Mouse (Mus musculus) midbrain, embryonic 13.5 days (tissue): Measurements from ENCODE around the gene Serinc3. TPM values are rescaled to one million over a fixed set of nuclear protein-coding genes. Genes with fewer than 3 reads are reported as not detected.
"Not testable (repeated sequence)": the region's sequence is repeated elsewhere in the genome, so short reads cannot be mapped to it uniquely, and the experiment has no call there.

Source experiments
- ATAC-seq: fragments of 200-750 bp; cut with Nextera tagmentation; 2 replicates; pipeline ENCODE4 v1.8.0; 2017; ENCODE audit warnings: mild to moderate bottlenecking, moderate TSS enrichment, moderate library complexity
- H3K27ac ChIP-seq: fragments of 300-500 bp; sonication (generic); 2 replicates; pipeline ENCODE4 v1.5.1; 2015; ENCODE audit warnings: inconsistent platforms, mild to moderate bottlenecking, moderate library complexity
- H3K27me3 ChIP-seq: fragments of 300-500 bp; sonication (generic); 2 replicates; pipeline ENCODE4 v1.6.1; 2015; ENCODE audit warnings: mild to moderate bottlenecking, inconsistent platforms
- H3K36me3 ChIP-seq: fragments of 300-500 bp; sonication (generic); 2 replicates; pipeline ENCODE4 v1.6.1; 2015; ENCODE audit warnings: mild to moderate bottlenecking, inconsistent platforms
- H3K4me1 ChIP-seq: fragments of 300-500 bp; sonication (generic); replicated peaks from 2 replicates; pipeline ENCODE4 v1.6.1; 2015; ENCODE audit warnings: inconsistent platforms
- H3K4me2 ChIP-seq: fragments of 300-500 bp; sonication (generic); replicated peaks from 2 replicates; pipeline ENCODE4 v1.6.1; 2015; ENCODE audit warnings: moderate library complexity, mild to moderate bottlenecking, inconsistent platforms
- H3K4me3 ChIP-seq: fragments of 300-500 bp; sonication (generic); replicated peaks from 2 replicates; pipeline ENCODE4 v1.5.1; 2015; ENCODE audit warnings: mild to moderate bottlenecking, inconsistent platforms
- H3K9ac ChIP-seq: fragments of 300-500 bp; sonication (generic); replicated peaks from 2 replicates; pipeline ENCODE4 v1.6.1; 2015; ENCODE audit warnings: mild to moderate bottlenecking, inconsistent platforms
- H3K9me3 ChIP-seq: fragments of 300-500 bp; sonication (generic); 2 replicates; pipeline ENCODE4 v1.6.1; 2016; ENCODE audit warnings: mild to moderate bottlenecking, inconsistent platforms
- WGBS: fragments of 180-500 bp; shearing (Covaris S2); methylation state at CpG from one replicate; pipeline ENCODE4 v1.1.7; 2015; 5-methylcytosine and 5-hydroxymethylcytosine counted together
- polyA plus RNA-seq: library from polyadenylated mRNA; unstranded; fragments of >200 nt; fragmentation: Nextera tagmentation; extraction: Ambion mirVana; gene quantifications from 2 replicates; pipeline ENCODE4 v1.2.1, GENCODE M21; 2015

Gene Serinc3
- polyA plus RNA-seq, 1 experiment from 2014 or later: 31.7 TPM

DNA sequence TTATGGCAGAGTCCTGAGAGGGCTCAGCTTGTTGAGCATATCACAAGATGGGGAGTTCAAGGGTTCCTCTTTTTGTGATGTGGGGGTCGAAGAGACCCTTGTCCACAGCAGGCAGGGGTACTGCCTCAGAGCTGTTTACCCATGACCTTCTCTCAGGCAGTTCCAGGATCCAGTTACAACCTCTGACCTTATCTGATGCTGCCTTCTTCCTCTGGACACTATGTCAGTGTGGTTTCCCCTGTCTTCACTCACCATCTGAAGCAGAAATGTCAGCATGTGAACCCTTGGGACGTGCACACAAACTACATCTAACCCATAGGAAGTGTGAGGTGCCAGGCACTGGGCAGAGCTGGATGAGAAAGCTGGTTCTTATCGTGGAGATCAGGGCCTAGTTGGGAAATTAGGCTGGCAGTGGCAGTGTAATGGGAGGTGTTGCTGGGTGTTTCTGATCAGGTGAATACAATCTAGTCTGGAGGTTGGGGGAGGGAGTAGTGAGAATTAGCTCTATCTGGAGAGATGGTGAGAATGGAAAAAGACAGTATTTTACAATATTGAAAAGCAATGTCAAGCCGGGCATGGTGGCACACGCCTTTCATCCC lies 15.3 kb upstream of the Serinc3 start:
- H3K9me3 ChIP-seq: no peaks in the 10 kb centered on the region
- WGBS: 88% methylated on average over 5 of the region's 5 CpGs

DNA sequence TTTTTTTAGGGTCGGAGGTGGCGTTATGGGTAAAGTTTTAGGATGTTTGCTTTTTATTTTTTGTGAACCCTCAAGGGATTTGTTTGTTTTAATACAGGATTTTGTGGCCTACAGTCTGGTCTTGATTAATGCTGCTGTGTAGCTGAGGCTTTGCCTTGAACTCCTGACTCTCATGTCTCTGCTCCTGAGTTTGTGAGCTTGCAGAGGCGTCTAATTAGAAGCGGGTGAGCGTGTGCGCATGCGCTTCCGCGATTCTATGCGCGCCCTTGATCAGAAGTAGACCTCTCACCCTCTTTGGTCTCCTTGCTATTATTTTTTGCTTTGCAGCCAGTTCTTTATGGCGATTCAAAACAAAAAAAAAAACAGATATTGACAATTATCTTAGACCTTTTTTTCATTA lies 14.5 kb upstream of the Serinc3 start:
- 80% methylated on average over 12 of the region's 12 CpGs for WGBS
- peak overlapping the region; percentile 86 for H3K9ac ChIP-seq
- ATAC-seq: no peak

More for the DNA sequence above, 15.3 kb upstream of the Serinc3 start:
- Histone ChIP-seq H3K4me3 (no peak overlapping the region), H3K27ac (no peak overlapping the region), H3K36me3 (no peaks in the 10 kb centered on the region), H3K4me1 (peaks cover 31% of the 10 kb centered on the region), H3K4me2 (no peak overlapping the region), H3K27me3 (no peaks in the 10 kb centered on the region), H3K9ac (no peak overlapping the region)
- ATAC-seq: no peak

DNA sequence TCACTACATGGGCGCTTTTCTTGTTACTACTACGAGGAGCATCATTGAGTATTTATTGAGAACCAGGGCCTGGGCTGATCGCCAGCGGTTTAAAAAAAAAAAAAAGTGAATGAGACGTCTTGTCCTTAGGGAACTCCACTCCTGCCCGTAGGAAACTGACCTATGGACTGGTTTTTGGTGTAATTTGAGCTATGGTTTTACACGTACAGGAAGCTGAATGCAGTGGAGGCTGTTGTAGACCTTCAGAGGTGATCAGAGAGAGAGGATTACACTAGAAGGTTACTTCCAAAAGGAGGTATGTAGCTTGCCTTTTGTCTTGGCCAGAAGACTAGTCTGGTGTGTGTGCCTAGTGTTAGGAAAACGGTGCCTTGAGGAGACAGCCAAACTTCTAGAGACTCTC lies 14.0 kb upstream of the Serinc3 start:
- no peak for ATAC-seq

More for the DNA sequence above, 14.5 kb upstream of the Serinc3 start:
- peaks cover 31% of the 10 kb centered on the region for H3K4me1 ChIP-seq
- peak overlapping the region; percentile 82 for H3K4me3 ChIP-seq
- H3K27me3 ChIP-seq: no peaks in the 10 kb centered on the region
- H3K9me3 ChIP-seq: no peaks in the 10 kb centered on the region
- H3K36me3 ChIP-seq: no peaks in the 10 kb centered on the region
- peak overlapping the region; percentile 66 for H3K4me2 ChIP-seq
- no peak overlapping the region for H3K27ac ChIP-seq

DNA sequence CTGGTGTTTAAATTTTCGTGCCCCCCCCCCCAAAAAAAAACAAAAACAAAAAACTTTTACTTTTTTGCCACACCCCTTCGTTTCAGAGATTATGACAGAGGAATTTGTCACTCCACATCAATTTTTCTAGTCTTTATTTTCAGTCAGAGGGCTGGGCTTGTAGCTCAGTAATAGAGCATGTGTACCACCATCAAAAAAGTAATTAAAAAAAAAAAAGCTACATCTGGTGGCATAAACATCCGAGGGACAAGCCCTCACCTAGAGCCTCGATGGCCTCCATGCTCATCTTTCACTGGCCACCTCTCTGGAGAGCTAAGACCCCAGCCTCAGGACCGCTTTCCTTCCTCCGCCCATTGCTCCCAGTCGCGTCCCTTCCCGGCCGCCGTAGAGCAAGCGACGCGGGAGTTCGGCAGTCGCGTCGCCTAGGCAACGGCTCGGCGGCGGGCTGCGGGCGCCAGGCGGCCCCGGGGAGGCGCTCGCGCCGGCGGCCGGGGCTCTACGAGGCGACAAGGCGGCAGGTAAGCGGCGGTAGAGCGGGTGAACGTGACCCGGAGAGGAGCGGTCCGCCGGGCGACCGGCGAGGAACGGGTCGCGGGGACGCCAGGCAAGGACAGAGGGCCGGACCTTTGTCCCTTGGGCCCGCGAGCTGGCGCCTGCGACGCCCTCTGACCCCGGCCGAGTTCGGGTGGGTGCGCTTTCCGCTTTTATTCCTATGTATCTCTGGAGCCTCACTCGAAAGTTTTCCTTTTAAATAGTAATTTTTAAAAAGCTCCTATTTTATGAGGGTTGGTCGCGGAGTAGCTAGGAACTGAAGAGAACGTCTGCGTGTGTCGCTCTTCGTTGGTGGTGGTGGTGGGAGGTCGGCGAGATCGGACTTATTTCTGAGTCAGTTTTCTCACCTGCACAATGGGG lies 13.3 kb upstream of the Serinc3 start, which contains the start of gene Pkig:
TSS of gene Pkig (plus strand) at position 412 of the 912 bp plus-strand sequence.
- Histone ChIP-seq H3K9me3 (no peaks in the 10 kb centered on the region), H3K4me3 (peak within 1 kb of the TSS; percentile 82), H3K4me2 (peak within 1 kb of the TSS; percentile 66), H3K36me3 (no peaks in the 10 kb centered on the region), H3K9ac (peak within 1 kb of the TSS; percentile 86), H3K27me3 (no peaks in the 10 kb centered on the region), H3K27ac (peak within 1 kb of the TSS; percentile 79), H3K4me1 (peaks cover 31% of the 10 kb centered on the region)
- under 1% methylated on average over 71 of the region's 71 CpGs for WGBS
- ATAC-seq: peak; percentile 92

More for the DNA sequence above, 14.0 kb upstream of the Serinc3 start:
- Histone ChIP-seq H3K27me3 (no peaks in the 10 kb centered on the region), H3K4me1 (peaks cover 31% of the 10 kb centered on the region), H3K4me3 (peak overlapping the region; percentile 82), H3K9ac (peak overlapping the region; percentile 86), H3K9me3 (no peaks in the 10 kb centered on the region), H3K36me3 (no peaks in the 10 kb centered on the region), H3K27ac (no peak overlapping the region), H3K4me2 (peak overlapping the region; percentile 66)
- 1% methylated on average over 8 of the region's 8 CpGs for WGBS

DNA sequence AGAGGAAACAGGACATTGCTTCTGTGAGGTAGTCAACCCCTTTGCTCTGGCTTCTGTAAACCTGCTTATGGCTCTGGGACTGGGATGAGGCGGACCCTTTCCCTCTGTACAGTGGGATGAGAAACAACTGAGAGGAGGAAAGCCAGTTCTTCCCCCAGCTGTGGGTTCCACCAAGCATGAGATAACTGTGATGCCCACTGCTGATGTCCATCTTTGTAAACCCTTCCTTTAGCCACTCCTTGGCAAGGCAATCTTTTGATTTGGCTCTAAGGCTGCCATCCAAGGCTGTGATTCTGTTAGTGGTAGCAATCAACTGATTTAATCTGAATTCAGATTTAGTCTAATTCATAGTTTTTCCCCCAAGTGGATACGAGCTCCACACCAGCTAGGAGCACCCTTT lies 12.6 kb upstream of the Serinc3 start:
- H3K4me1 ChIP-seq: peaks cover 31% of the 10 kb centered on the region
- 84% methylated on average over 2 of the region's 2 CpGs for WGBS
- no peak overlapping the region for H3K4me3 ChIP-seq
- ATAC-seq: no peak
- no peak overlapping the region; the same call in 1 of the 2 replicates for H3K4me2 ChIP-seq
- H3K27ac ChIP-seq: no peak overlapping the region
- H3K9ac ChIP-seq: no peak overlapping the region
- H3K9me3 ChIP-seq: no peaks in the 10 kb centered on the region
- no peaks in the 10 kb centered on the region for H3K36me3 ChIP-seq
- no peaks in the 10 kb centered on the region for H3K27me3 ChIP-seq

DNA sequence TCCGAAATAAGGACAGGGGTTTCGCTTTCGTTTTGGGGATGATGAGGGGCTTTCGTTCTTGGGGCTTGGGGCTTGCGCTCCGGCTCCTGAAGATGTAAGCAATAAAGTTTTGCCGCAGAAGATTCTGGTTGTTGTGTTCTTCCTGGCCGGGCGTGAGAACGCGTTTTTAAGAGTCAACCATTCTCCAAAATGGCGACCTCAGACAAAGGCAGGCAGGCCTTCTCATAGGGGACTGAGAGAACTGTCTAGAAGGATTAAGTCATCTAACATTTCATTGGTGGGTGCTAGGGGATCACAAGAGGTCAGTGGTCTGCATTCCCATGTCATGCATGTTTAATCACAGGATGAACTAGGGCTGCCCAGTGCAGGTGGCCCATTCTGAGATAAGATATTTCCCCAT lies 10.8 kb upstream of the Serinc3 start:
- not testable (repeated sequence) for H3K36me3 ChIP-seq
- WGBS: 99% methylated on average over 9 of the region's 12 CpGs

DNA sequence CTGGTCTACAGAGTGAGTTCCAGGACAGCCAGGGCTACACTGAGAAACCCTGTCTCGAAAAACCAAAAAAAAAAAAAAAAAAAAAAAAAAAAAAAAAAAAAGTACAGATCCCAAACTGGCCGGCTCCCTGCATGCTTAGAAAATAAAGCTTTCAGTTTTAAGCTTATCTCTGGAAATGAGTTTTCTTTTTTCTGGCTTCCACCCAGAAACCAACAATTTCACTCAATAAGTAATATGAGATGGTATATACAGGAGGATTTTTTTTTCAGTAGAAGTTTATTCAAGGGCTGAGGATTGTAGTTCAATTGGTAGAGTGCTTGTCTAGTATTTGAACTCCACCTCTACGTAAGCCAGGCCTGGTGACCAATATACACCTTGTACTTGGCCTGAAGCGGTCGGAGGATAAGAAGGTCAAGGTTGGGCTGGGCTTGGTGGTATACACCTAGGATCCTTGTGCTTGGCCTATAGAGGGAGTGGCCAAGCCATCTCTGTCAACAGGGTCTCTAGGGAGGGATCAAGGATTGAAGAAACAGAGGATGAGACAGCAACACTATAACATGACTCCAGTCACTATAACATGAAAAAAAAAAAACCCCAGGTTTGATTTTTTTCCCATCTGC lies 1.6 kb upstream of the Serinc3 start:
- H3K4me3 ChIP-seq: no peak overlapping the region
- H3K4me1 ChIP-seq: peaks cover 27% of the 10 kb centered on the region
- no peak overlapping the region for H3K9ac ChIP-seq
- no peaks in the 10 kb centered on the region for H3K36me3 ChIP-seq
- 93% methylated on average over 5 of the region's 5 CpGs for WGBS
- ATAC-seq: no peak
- H3K9me3 ChIP-seq: peaks cover 8% of the 10 kb centered on the region; the same call in 1 of the 2 replicates
- H3K4me2 ChIP-seq: no peak overlapping the region
- no peak overlapping the region for H3K27ac ChIP-seq
- no peaks in the 10 kb centered on the region for H3K27me3 ChIP-seq

More for the DNA sequence above, 10.8 kb upstream of the Serinc3 start:
- not testable (repeated sequence) for H3K9ac ChIP-seq, H3K4me2 ChIP-seq, H3K27ac ChIP-seq, ATAC-seq, H3K27me3 ChIP-seq, H3K4me3 ChIP-seq, H3K9me3 ChIP-seq
- H3K4me1 ChIP-seq: peaks cover 19% of the 10 kb centered on the region

DNA sequence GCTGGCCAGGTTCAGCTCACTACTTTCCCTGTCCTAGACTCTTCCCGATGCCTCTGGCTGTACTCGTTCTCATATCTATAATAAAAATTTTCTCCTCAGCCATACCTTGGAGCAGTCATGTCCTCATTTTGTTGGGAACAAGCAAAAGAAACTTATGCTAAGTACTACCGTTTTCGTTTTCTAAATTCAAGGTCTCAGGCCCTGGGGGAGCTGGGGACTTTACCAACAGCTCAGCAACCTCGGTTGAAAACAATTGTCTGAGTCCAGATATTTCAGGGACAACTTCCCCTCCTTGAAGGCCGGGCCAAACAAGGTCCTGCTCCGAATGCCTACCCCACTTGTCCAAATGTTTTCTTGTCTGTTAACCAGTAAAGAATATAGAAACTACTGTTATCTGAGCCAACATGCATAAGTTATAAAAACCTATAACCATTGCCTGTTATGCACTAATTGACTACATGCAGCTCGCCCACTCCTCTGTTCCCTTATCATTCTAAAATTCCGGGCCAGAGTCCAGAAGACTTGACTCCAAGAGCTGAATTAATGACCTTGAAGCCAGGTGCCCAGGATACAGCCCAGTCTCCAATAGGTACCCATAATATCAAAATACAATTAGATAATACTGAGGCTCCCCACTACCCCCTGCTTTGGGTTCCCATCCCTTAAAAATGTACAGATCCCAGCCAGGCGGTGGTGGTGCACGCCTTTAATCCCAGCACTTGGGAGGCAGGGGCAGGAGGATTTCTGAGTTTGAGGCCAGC lies 949 bp upstream of the Serinc3 start:
- H3K36me3 ChIP-seq: no peaks in the 10 kb centered on the region
- peaks cover 30% of the 10 kb centered on the region for H3K4me1 ChIP-seq
- 83% methylated on average over 11 of the region's 11 CpGs for WGBS
- H3K4me2 ChIP-seq: no peak overlapping the region
- H3K27ac ChIP-seq: 0 out of 2 replicates have a peak overlapping the region, but pooled peaks have one; percentile 98
- ATAC-seq: no peak
- H3K9me3 ChIP-seq: peaks cover 8% of the 10 kb centered on the region; the same call in 1 of the 2 replicates
- no peak overlapping the region for H3K4me3 ChIP-seq
- H3K9ac ChIP-seq: no peak overlapping the region
- no peaks in the 10 kb centered on the region for H3K27me3 ChIP-seq

DNA sequence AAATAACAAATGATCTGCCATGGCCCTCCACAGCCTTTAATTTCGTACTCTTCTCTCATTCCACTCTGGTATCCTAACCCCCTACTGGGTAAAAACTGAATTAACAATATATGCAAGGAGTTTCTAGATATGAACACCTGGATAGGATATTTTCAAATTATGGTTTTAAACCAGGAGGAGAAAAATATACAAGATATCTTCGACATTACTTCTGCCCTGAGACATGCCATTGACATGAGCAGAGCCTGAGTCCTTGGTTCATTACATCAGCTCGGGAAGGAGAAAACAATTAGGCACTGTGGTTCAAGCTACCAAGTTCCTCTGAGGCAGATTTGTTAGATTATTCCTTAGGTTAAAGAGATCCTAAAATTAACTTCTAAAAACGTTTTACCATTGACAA lies 884 bp downstream of the Serinc3 start:
- Histone ChIP-seq H3K4me1 (peaks cover 45% of the 10 kb centered on the region), H3K4me3 (peak overlapping the region; percentile 83), H3K9me3 (no peaks in the 10 kb centered on the region), H3K36me3 (0 out of 2 replicates have a peak, but pooled peaks cover 3% of the 10 kb centered on the region), H3K27ac (peak overlapping the region; percentile 98), H3K4me2 (peak overlapping the region; percentile 57), H3K27me3 (no peaks in the 10 kb centered on the region), H3K9ac (peak overlapping the region; percentile 86)
- WGBS: 12% methylated on average over 4 of the region's 4 CpGs
- ATAC-seq: no peak

DNA sequence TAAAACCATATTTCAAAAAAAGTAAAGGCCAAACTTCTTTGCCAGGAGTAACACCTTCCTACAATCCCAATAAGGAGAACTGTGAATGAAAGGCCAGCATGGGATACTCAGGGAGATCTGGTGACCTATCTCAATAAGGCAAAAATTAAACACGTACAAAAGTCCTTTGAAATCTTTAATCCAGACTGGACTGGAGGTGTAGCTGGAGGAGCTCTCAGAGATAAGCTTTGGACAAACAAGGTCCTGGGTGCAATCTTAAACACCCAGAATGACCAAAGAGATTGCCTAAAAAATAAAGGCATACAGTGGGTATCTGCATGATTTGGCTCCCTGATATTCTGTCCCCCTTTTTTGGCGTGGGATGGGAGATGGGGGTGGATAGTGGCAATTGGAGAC lies 1.4 kb downstream of the Serinc3 start:
- peak overlapping the region; percentile 57 for H3K4me2 ChIP-seq
- H3K27me3 ChIP-seq: no peaks in the 10 kb centered on the region
- H3K9me3 ChIP-seq: no peaks in the 10 kb centered on the region
- no peak for ATAC-seq
- H3K4me1 ChIP-seq: peaks cover 45% of the 10 kb centered on the region
- H3K4me3 ChIP-seq: peak overlapping the region; percentile 83
- 84% methylated on average over 2 of the region's 2 CpGs for WGBS
- peak overlapping the region; percentile 86 for H3K9ac ChIP-seq
- H3K36me3 ChIP-seq: 0 out of 2 replicates have a peak, but pooled peaks cover 3% of the 10 kb centered on the region
- H3K27ac ChIP-seq: no peak overlapping the region
